Mouse (Mus musculus) liver, embryonic 14.5 days (tissue): Measurements from ENCODE around the gene Abcf1. TPM values are rescaled to one million over a fixed set of nuclear protein-coding genes. Genes with fewer than 3 reads are reported as not detected.
"Not testable (repeated sequence)": the region's sequence is repeated elsewhere in the genome, so short reads cannot be mapped to it uniquely, and the experiment has no call there.

Source experiments
- ATAC-seq: fragments of 200-750 bp; cut with Nextera tagmentation; 2 replicates; pipeline ENCODE4 v1.8.0; 2017; ENCODE audit warnings: moderate number of reproducible peaks, mild to moderate bottlenecking, moderate library complexity; ENCODE audit not compliant: insufficient read depth
- DNase-seq, 3 experiments: peaks; one replicate each; pipeline ENCODE4 v3.0.0-alpha.2; 2012 to 2013; ENCODE audit warnings: low read depth in 3 of 3, low spot score in 3 of 3
- H3K27ac ChIP-seq: fragments of 300-500 bp; sonication (generic); 2 replicates; pipeline ENCODE4 v1.5.1; 2014; ENCODE audit warnings: moderate library complexity, mild to moderate bottlenecking, control low read depth, inconsistent platforms
- H3K27me3 ChIP-seq: fragments of 300-500 bp; sonication (generic); 2 replicates; pipeline ENCODE4 v1.6.1; 2014; ENCODE audit warnings: mild to moderate bottlenecking, low read length, moderate library complexity; ENCODE audit not compliant: control insufficient read depth, insufficient read depth
- H3K36me3 ChIP-seq: fragments of 300-500 bp; sonication (generic); replicated peaks from 2 replicates; pipeline ENCODE4 v1.6.1; 2014; ENCODE audit warnings: low read depth; ENCODE audit not compliant: control insufficient read depth, insufficient read depth
- H3K4me1 ChIP-seq, 2 experiments: fragments of 200-500 bp in 1 of 2; fragments of 300-500 bp in 1 of 2; sonication (generic) in 1 of 2; replicated peaks; 2 replicates each; pipeline ENCODE4 v1.6.1; 2012 to 2014; ENCODE audit warnings: antibody characterized with exemption in 1 of 2, inconsistent platforms in 1 of 2, low read length in 1 of 2; ENCODE audit not compliant: control insufficient read depth in 2 of 2, insufficient read depth in 2 of 2
- H3K4me2 ChIP-seq: fragments of 300-500 bp; sonication (generic); 2 replicates; pipeline ENCODE4 v1.6.1; 2014; ENCODE audit warnings: low read depth, mild to moderate bottlenecking, control low read depth, moderate library complexity
- H3K4me3 ChIP-seq, 2 experiments: fragments of 200-500 bp in 1 of 2; fragments of 300-500 bp in 1 of 2; sonication (generic) in 1 of 2; 2 replicates each; pipeline ENCODE4 v1.5.1; 2012 to 2014; ENCODE audit warnings: low read depth in 2 of 2, low read length in 2 of 2, mild to moderate bottlenecking in 2 of 2, control low read depth in 1 of 2, inconsistent platforms in 1 of 2, moderate library complexity in 1 of 2; ENCODE audit not compliant: insufficient read depth in 1 of 2
- H3K9ac ChIP-seq: fragments of 300-500 bp; sonication (generic); replicated peaks from 2 replicates; pipeline ENCODE4 v1.6.1; 2014; ENCODE audit warnings: mild to moderate bottlenecking, control low read depth, moderate library complexity
- H3K9me3 ChIP-seq: fragments of 300-500 bp; sonication (generic); 2 replicates; pipeline ENCODE4 v1.6.1; 2016; ENCODE audit warnings: low read length, mixed read lengths; ENCODE audit not compliant: control insufficient read depth
- CTCF ChIP-seq: IDR thresholded peaks from 2 replicates; pipeline ENCODE4 v1.5.1; 2016; ENCODE audit warnings: antibody characterized with exemption, low read depth, control low read depth
- EP300 ChIP-seq: IDR thresholded peaks from 2 replicates; pipeline ENCODE4 v1.6.1; 2016; ENCODE audit warnings: antibody characterized with exemption, low read depth
- WGBS: fragments of 180-500 bp; shearing (Covaris S2); extraction: QIAGEN DNeasy Blood & Tissue Kit; methylation state at CpG from one replicate; pipeline ENCODE4 v1.1.7; 2014; ENCODE audit not compliant: insufficient replicate concordance; 5-methylcytosine and 5-hydroxymethylcytosine counted together
- polyA plus RNA-seq, 2 experiments: library from polyadenylated mRNA; depleted of rRNA in 1 of 2; stranded (reverse) in 1 of 2; unstranded in 1 of 2; fragments of >200 nt; fragmentation: Nextera tagmentation in 1 of 2; extraction: Ambion mirVana in 1 of 2; gene quantifications; 2 replicates each; pipeline versions ENCODE4 v1.2.1 to v1.2.3; 2012 to 2014

Gene Abcf1
- polyA plus RNA-seq, 2 experiments: 39.0 to 49.0 TPM

DNA sequence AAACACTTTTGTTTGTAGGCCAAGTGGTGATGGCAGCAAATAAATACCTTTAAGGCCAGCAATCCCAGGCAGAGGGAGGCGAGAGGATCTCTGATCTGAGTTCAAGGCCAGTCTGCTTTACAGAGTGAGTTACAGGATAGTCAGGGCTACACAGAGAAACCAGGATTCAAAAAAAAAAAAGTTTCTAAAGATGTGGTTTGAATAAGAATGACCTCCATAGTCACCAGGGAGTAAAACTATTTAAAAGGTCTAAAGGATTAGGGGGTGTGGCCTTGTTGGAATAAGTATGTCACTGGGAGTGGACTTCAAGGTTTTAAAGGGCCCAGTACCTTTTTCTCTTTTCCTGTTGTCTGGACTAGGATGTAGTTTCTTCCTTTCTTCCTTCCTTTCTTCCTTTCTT lies 29.6 kb downstream of the Abcf1 start:
- TF ChIP-seq CTCF (no peak), EP300 (no peak)
- Histone ChIP-seq H3K36me3 (no peaks in the 10 kb centered on the region), H3K27ac (no peak overlapping the region), H3K27me3 (no peaks in the 10 kb centered on the region), H3K9me3 (no peaks in the 10 kb centered on the region), H3K4me2 (no peak overlapping the region), H3K9ac (no peak overlapping the region), H3K4me3 (no peak overlapping the region), H3K4me1 (no peaks in the 10 kb centered on the region)
- WGBS: 50% methylated on average over 1 of the region's 1 CpGs
- ATAC-seq (no peak), DNase-seq (no peak)

DNA sequence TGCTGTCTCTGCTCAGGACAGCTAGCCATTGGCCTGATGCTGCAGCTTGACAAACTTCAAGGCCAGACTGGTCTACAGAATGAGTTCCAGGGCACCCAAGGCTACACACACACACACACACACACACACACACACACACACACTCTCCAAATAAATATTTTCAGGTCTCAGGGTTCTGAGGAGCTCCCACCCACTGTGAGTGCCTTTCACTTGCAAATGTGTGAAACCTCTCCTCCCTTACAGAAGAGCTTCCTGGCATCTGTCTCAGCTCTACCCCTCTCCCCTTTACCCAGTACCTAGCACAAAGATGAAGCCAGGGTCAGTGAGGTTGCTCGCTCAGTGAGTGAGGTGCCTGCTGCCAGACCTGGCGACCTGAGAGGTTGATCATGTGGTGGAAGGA lies 30.5 kb downstream of the Abcf1 start:
- DNase-seq: no peak
- TF ChIP-seq EP300 (no peak), CTCF (no peak)
- Histone ChIP-seq H3K27me3 (no peaks in the 10 kb centered on the region), H3K4me2 (no peak overlapping the region), H3K4me1 (no peaks in the 10 kb centered on the region), H3K9ac (no peak overlapping the region), H3K4me3 (no peak overlapping the region), H3K36me3 (no peaks in the 10 kb centered on the region), H3K27ac (no peak overlapping the region), H3K9me3 (no peaks in the 10 kb centered on the region)
- no peak for ATAC-seq
- WGBS: 53% methylated on average over 2 of the region's 2 CpGs

DNA sequence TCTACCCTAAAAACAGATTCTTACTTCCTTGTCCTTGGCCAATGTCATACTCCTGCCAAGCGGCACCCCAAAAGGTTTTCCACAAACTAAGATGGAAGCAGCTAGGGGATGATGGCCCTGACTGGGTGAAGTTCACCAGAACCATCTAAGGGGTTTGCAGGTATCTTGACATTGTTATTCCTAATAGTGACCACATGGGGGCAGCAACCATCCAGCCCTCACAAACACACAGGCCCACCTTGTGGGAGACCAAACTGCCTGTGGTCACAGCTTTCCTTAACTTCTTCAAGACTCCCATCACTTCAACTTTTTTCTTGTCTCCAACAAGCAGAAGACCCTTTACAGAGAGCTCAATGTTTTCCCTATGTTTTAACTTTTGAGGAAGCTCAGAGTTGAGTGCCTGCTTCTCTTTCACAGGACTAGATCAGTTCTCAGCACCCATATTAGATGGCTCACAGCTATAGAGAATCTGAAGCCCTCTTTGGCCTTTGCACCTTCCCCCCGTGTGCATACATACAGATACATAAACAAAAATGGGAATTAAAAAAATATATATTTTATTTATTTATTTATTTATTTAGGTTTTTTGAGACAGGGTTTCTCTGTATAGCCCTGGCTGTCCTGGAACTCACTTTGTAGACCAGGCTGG lies 31.7 kb downstream of the Abcf1 start:
- 0 out of 2 replicates have a peak, but pooled peaks have one; percentile 45 for ATAC-seq

DNA sequence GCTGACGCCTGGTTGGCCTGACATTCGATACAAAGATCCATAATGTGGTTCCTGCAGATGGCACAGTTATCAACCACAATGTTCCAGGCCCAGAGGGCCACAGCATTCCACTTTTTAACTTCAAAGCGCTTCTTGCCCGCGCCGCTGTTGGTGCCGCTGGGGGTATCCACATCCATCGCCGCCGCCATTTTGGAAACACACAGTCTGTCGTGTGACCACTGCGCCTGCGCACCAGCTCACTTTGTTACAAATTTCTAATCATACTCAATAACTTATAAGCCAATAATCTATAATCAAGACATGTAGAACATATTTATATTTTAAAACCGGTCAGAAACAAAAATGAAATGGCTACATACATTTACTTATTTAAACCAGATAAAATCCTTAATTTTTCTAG lies 33.8 kb downstream of the Abcf1 start:
- not testable (repeated sequence) for ATAC-seq, H3K27ac ChIP-seq, H3K27me3 ChIP-seq, H3K9me3 ChIP-seq, DNase-seq, H3K36me3 ChIP-seq, H3K9ac ChIP-seq, H3K4me1 ChIP-seq, H3K4me3 ChIP-seq, H3K4me2 ChIP-seq
- WGBS: 79% methylated on average over 14 of the region's 14 CpGs

More for the DNA sequence above, 31.7 kb downstream of the Abcf1 start:
- Histone ChIP-seq H3K36me3 (no peaks in the 10 kb centered on the region), H3K9ac (no peak overlapping the region), H3K27me3 (no peaks in the 10 kb centered on the region), H3K4me1 (no peaks in the 10 kb centered on the region), H3K27ac (no peak overlapping the region), H3K4me3 (no peak overlapping the region), H3K9me3 (no peaks in the 10 kb centered on the region), H3K4me2 (no peak overlapping the region)
- TF ChIP-seq CTCF: peak; percentile 93
- no peak for TF ChIP-seq EP300
- peak in 2 of 3 experiments; percentile 39 to 45 for DNase-seq
- 17% methylated on average over 2 of the region's 2 CpGs for WGBS

DNA sequence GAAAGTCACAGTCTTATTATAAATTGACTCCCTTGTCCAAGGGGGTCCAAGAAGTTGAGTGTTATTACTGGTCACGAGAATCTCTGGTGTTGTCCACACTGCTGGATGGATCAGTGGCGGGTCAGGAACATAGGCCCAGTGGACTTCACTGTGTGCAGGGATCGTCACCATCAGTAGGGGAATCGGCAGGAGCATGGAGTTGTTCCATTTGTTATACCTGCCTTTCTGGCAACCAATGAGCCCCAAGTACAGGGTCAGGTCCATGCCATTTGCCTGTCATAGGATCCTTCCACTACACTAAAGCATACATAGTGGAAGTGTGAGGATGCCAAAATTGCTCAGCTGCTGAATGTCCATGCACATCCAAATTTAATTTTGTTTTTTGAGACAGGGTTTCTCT lies 37.0 kb downstream of the Abcf1 start:
- Histone ChIP-seq H3K27ac (no peak overlapping the region), H3K4me2 (no peak overlapping the region), H3K9me3 (no peaks in the 10 kb centered on the region), H3K9ac (no peak overlapping the region), H3K4me1 (peaks cover 4 to 7% of the 10 kb centered on the region in 2 experiments; a peak in 3 of 4 replicates), H3K4me3 (no peak overlapping the region), H3K27me3 (no peaks in the 10 kb centered on the region), H3K36me3 (peaks cover 40% of the 10 kb centered on the region)
- ATAC-seq (no peak), DNase-seq (no peak)
- TF ChIP-seq EP300: no peak
- no peak for TF ChIP-seq CTCF
- 78% methylated on average over 4 of the region's 4 CpGs for WGBS
